ENCODE assay signal across 26 mouse cellular contexts in genomic region chr4:64029486-64029885, GRCm38 (mm10). TPM values are rescaled to one million over a fixed set of nuclear protein-coding genes. Genes with fewer than 3 reads are reported as not detected.
DNase-seq lines count a peak whose midpoint lies in the region; ATAC-seq and TF ChIP-seq lines count a peak whose summit lies in the region.
"Had no signal": no experiment of that assay in that cellular context is flagged by ENCODE, and none has a peak within 500 bp of the region (broad histone marks: within the 10 kb centered on the region; RNA-seq: fewer than 3 reads in every experiment).

No protein-coding gene starts in this region.

- no peak overlapping the region for H3K4me3 ChIP-seq in gastrocnemius, adult 2 months
- no peak overlapping the region for H3K4me3 ChIP-seq in embryonic facial prominence, embryonic 12.5 days
- no peak overlapping the region for H3K4me3 ChIP-seq in limb, embryonic 13.5 days
- no peak overlapping the region for H3K4me3 ChIP-seq in heart, embryonic 12.5 days
- H3K4me3 ChIP-seq: erythroblast, embryonic 14.5 days; forebrain, embryonic 10.5 days; heart, adult 2 months; hindbrain, embryonic 12.5 days had no signal

- H3K4me1 ChIP-seq in embryonic facial prominence, embryonic 12.5 days: peaks cover 14% of the 10 kb centered on the region; the same call in 1 of the 2 replicates
- peaks cover 30% of the 10 kb centered on the region for H3K4me1 ChIP-seq in limb, embryonic 13.5 days
- H3K4me1 ChIP-seq in heart, embryonic 12.5 days (replicated peaks): no peaks in the 10 kb centered on the region
- H3K4me1 ChIP-seq: hindbrain, embryonic 12.5 days had no signal

- H3K27me3 ChIP-seq in embryonic facial prominence, embryonic 12.5 days: no peaks in the 10 kb centered on the region
- no peaks in the 10 kb centered on the region for H3K27me3 ChIP-seq in limb, embryonic 13.5 days
- H3K27me3 ChIP-seq in heart, embryonic 12.5 days (replicated peaks): no peaks in the 10 kb centered on the region
- H3K27me3 ChIP-seq: hindbrain, embryonic 12.5 days; Patski had no signal

- H3K27ac ChIP-seq in gastrocnemius, adult 2 months: 0 out of 2 replicates have a peak overlapping the region, but pooled peaks have one; percentile 12
- peak overlapping the region; percentile 74 for H3K27ac ChIP-seq in embryonic facial prominence, embryonic 12.5 days
- H3K27ac ChIP-seq in limb, embryonic 13.5 days: peak overlapping the region; percentile 76
- H3K27ac ChIP-seq in heart, embryonic 12.5 days (ENCODE audit: poor library complexity, severe bottlenecking): no peak overlapping the region
- H3K27ac ChIP-seq: forebrain, embryonic 10.5 days; heart, adult 2 months; hindbrain, embryonic 12.5 days had no signal

- ATAC-seq in embryonic facial prominence, embryonic 12.5 days (ENCODE audit: insufficient number of reproducible peaks, insufficient read depth, low FRiP score, low TSS enrichment): 0 out of 2 replicates have a peak, but pooled peaks have one; percentile 41
- no peak for ATAC-seq in limb, embryonic 13.5 days (ENCODE audit: low FRiP score, low read depth)
- ATAC-seq in monocyte, adult 5-6 weeks (replicated peaks; ENCODE audit: insufficient number of reproducible peaks, low FRiP score, low TSS enrichment, poor library complexity, severe bottlenecking): no peak
- no peak for ATAC-seq in heart, embryonic 12.5 days (ENCODE audit: insufficient number of reproducible peaks, low FRiP score)
- ATAC-seq: activated CD4-positive, CD25-positive, alpha-beta regulatory T cell, adult 4 months; CD4-positive, CD25-positive, alpha-beta regulatory T cell, adult 4 months; forebrain, embryonic 14.5 days; hindbrain, embryonic 16.5 days; Patski had no signal

- no peaks in the 10 kb centered on the region for H3K9me3 ChIP-seq in embryonic facial prominence, embryonic 12.5 days
- H3K9me3 ChIP-seq in limb, embryonic 13.5 days: no peaks in the 10 kb centered on the region
- no peaks in the 10 kb centered on the region for H3K9me3 ChIP-seq in heart, embryonic 12.5 days (replicated peaks)
- H3K9me3 ChIP-seq: forebrain, embryonic 10.5 days; hindbrain, embryonic 12.5 days had no signal

- no peaks in the 10 kb centered on the region for H3K36me3 ChIP-seq in embryonic facial prominence, embryonic 12.5 days
- no peaks in the 10 kb centered on the region for H3K36me3 ChIP-seq in limb, embryonic 13.5 days
- H3K36me3 ChIP-seq in heart, embryonic 12.5 days: no peaks in the 10 kb centered on the region
- H3K36me3 ChIP-seq: forebrain, embryonic 10.5 days; G1E; hindbrain, embryonic 12.5 days had no signal

- no peak for TF ChIP-seq CTCF in gastrocnemius, adult 2 months (IDR thresholded peaks at IDR 0.05)

- DNase-seq in gastrocnemius, adult 2 months: no peak
- DNase-seq in gastrocnemius, postnatal 14 days: no peak
- peak; percentile 85 for DNase-seq in Muller cell, postnatal 12 days (ENCODE audit: inconsistent ontology term)
- DNase-seq in c-Kit-positive CD71-positive TER-119-positive erythroid progenitor cells, embryonic 14.5 days (ENCODE audit: low spot score): no peak
- DNase-seq: adrenal gland, postnatal 14 days; B cell, adult 2 months; cerebellum, adult 18-20 months; cerebellum, adult 9-11 months; cerebellum, postnatal 36 days; heart, adult 2 months; heart, postnatal 36 days; kidney, adult 11 months had no signal

- no peak overlapping the region for H3K9ac ChIP-seq in embryonic facial prominence, embryonic 12.5 days
- H3K9ac ChIP-seq in limb, embryonic 13.5 days: no peak overlapping the region
- no peak overlapping the region for H3K9ac ChIP-seq in heart, embryonic 12.5 days
- H3K9ac ChIP-seq: hindbrain, embryonic 12.5 days had no signal

- intact Hi-C loops in gastrocnemius, adult 2 months (cut with DNase I): no loop called here
- intact Hi-C loops in gastrocnemius, postnatal 14 days (cut with DNase I; ENCODE audit: low total_unique reads): no loop called here

- WGBS in embryonic facial prominence, embryonic 12.5 days: 11% methylated on average over 1 of the region's 1 CpGs
- 16% methylated on average over 1 of the region's 1 CpGs for WGBS in limb, embryonic 13.5 days
- WGBS in heart, embryonic 12.5 days: 32% methylated on average over 1 of the region's 1 CpGs

- H3K4me2 ChIP-seq in embryonic facial prominence, embryonic 12.5 days (replicated peaks): no peak overlapping the region
- H3K4me2 ChIP-seq in limb, embryonic 13.5 days (replicated peaks): no peak overlapping the region
- H3K4me2 ChIP-seq in heart, embryonic 12.5 days: no peak overlapping the region
- H3K4me2 ChIP-seq: heart, embryonic 11.5 days; hindbrain, embryonic 12.5 days had no signal

RNA-seq across cellular contexts. Expression of gene Tnc, which starts 17.3 kb away (rescaled TPM):
- total RNA-seq in gastrocnemius, adult 2 months (2021): 10 to 100 TPM in 1 of 2 experiments, 1 to 10 TPM in 1; 1.7 to 10.0 TPM
- 10 to 100 TPM; 16.2 to 21.0 TPM for total RNA-seq in gastrocnemius, postnatal 14 days (2021)
- 47.1 and 53.7 TPM in 2 replicates for polyA plus RNA-seq in embryonic facial prominence, embryonic 12.5 days (2016; fragmentation: Nextera tagmentation; extraction: Ambion mirVana)
- 51.8 and 65.4 TPM in 2 replicates for polyA plus RNA-seq in limb, embryonic 13.5 days (2015; fragmentation: Nextera tagmentation; extraction: Ambion mirVana)
- not detected in 3 replicates for total RNA-seq in monocyte, adult 5-6 weeks (2017)
- 23.4 and 25.6 TPM in 2 replicates for polyA plus RNA-seq in heart, embryonic 12.5 days (2016; fragmentation: Nextera tagmentation; extraction: Ambion mirVana)
- polyA plus RNA-seq: erythroblast, embryonic 14.5 days; G1E had no signal
